Mouse (Mus musculus): ENCODE data around the gene E2f4.
A peak's percentile ranks its signal among the peaks of the same experiment; 100 is the strongest.

Gene E2f4

GRCm38 (mm10) chr8:105295256-105295655 is 2.2 kb upstream of the E2f4 start:
- no peak for DNase-seq

- peak; percentile 31 for DNase-seq
Observed at GRCm38 (mm10) chr8:105295895-105296573, 1.4 kb upstream of the E2f4 start, which contains the start of gene Exoc3l. Gene Exoc3l, minus strand, starts transcription at chr8:105296101.

GRCm38 (mm10) chr8:105298351-105299252 is 1.1 kb downstream of the E2f4 start:
- DNase-seq: peak; percentile 58

GRCm38 (mm10) chr8:105299962-105300361 is 2.5 kb downstream of the E2f4 start:
- no peak for DNase-seq

GRCm38 (mm10) chr8:105303396-105303795 is 5.9 kb downstream of the E2f4 start:
- DNase-seq: no peak

- no peak for DNase-seq
Observed at GRCm38 (mm10) chr8:105303874-105304273, 6.4 kb downstream of the E2f4 start.

- DNase-seq: no peak
Observed at GRCm38 (mm10) chr8:105304325-105305210, 7.1 kb downstream of the E2f4 start.

- DNase-seq: peak; percentile 62
Observed at GRCm38 (mm10) chr8:105305211-105306145, 8.0 kb downstream of the E2f4 start, which contains the start of gene Elmo3. Gene Elmo3, plus strand, starts transcription at chr8:105305601.

GRCm38 (mm10) chr8:105306146-105306691 is 8.8 kb downstream of the E2f4 start:
- no peak for DNase-seq

- DNase-seq: no peak
Observed at GRCm38 (mm10) chr8:105307670-105308069, 10.2 kb downstream of the E2f4 start.

GRCm38 (mm10) chr8:105308428-105308827 is 11.0 kb downstream of the E2f4 start:
- no peak for DNase-seq

GRCm38 (mm10) chr8:105309142-105309847 is 11.8 kb downstream of the E2f4 start:
- DNase-seq: no peak

GRCm38 (mm10) chr8:105310118-105310517 is 12.7 kb downstream of the E2f4 start:
- DNase-seq: no peak

GRCm38 (mm10) chr8:105311718-105312117 is 14.3 kb downstream of the E2f4 start:
- DNase-seq: no peak

- DNase-seq: no peak
Observed at GRCm38 (mm10) chr8:105312891-105313481, 15.5 kb downstream of the E2f4 start.

GRCm38 (mm10) chr8:105313622-105314402 is 16.3 kb downstream of the E2f4 start:
- DNase-seq: no peak

- no peak for DNase-seq
Observed at GRCm38 (mm10) chr8:105315073-105315769, 17.8 kb downstream of the E2f4 start.

- no peak for DNase-seq
Observed at GRCm38 (mm10) chr8:105317941-105318340, 20.5 kb downstream of the E2f4 start.
